Mouse (Mus musculus): ENCODE data around the gene Casr. TPM values are rescaled to one million over a fixed set of nuclear protein-coding genes. Genes with fewer than 3 reads are reported as not detected.

Gene Casr
- not detected for polyA plus RNA-seq (2017; shearing (Covaris generic))

GRCm38 (mm10) chr16:36561386-36562338 lies at the start of gene Casr:
Gene Casr, minus strand, starts transcription at chr16:36562141.
- ATAC-seq, result no peak

GRCm38 (mm10) chr16:36602632-36603031 lies 40.7 kb upstream of the Casr start:
- peak; percentile 81 for ATAC-seq

GRCm38 (mm10) chr16:36598265-36598664 lies 36.3 kb upstream of the Casr start:
- peak; percentile 83 for ATAC-seq

- ATAC-seq, result no peak
Observed at GRCm38 (mm10) chr16:36596671-36597410, 34.9 kb upstream of the Casr start.

DNA sequence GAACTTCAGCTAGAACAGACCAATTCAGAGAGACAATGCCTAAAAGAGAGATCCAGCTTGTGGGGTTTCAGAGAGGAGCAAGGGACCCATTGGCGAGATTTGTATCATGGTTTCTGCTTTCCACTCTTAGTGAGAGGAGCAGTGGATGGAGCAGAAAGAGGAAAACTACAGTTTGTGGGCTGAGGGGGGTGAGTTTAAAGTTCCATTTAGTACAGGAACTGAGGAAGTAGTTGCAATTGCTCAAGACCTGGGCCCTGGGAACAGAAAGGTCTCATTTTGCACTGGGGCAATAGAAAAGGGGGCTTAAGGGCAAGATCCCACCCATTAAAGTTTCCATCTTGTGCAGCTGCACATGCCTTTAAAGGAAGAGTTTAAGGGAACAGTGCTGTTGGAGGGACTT lies 28.0 kb upstream of the Casr start:
- no peak for ATAC-seq

GRCm38 (mm10) chr16:36587971-36588370 lies 26.0 kb upstream of the Casr start:
- peak; percentile 97 for ATAC-seq

DNA sequence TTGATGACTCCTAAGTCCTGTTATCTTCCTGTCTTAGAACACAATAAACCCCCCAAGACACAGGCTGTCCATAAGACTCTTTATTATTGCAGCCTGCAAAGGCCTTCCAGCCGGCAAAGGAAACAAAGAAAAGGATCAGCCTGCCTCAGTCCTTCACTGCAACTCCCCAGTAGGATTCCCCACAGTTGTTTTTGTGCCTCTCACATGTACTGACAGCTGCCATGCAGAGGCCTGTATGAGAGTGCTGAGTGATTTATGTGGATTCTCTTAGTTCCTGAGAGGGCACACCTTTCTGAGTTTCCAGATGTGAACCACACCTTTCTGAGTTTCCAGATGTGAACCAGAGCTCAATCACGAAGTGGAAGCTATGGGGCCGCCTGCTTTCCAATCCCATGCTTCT lies 20.1 kb upstream of the Casr start:
- ATAC-seq, result no peak

DNA sequence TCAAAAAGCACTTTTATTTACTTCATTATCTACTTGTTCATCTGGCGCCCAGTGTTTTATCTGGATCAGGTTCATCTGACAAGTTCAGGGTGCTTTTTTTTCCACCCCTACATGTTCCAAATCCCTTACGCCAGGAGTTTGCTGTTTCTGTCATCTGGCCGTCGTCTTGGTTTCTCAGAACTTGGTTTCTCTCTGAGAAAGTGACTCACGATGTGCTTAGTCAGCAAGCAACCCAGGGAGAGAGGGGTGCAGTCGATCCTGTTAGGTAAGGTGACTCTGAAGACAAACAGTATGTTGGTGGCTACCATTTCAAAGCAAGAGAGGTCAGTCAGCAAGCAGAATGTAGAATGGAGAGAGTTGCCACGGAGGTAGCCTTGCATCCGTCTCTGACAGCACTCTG lies 10.0 kb upstream of the Casr start:
- peak; percentile 28 for ATAC-seq

DNA sequence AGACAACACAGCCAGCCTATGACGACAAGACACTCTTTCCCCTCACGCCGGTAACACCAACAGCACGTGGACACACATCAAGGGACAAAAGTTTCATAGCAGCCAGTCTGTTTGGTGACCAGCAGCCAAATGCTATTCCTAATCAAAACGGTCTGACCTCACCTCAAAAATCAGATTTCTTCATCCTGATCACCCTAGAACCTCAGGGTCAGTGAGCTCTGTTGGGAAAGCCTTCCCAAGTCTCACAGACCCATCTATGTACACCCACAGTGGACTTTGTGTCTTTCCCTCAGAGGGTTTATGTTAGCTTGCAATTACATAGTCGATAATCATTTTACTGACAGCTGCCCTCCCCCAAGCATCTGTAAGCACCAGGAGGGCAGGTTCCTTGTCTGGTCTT lies 2.4 kb downstream of the Casr start:
- ATAC-seq, result no peak

- ATAC-seq, result no peak
Observed at GRCm38 (mm10) chr16:36555672-36556165, 6.2 kb downstream of the Casr start.

DNA sequence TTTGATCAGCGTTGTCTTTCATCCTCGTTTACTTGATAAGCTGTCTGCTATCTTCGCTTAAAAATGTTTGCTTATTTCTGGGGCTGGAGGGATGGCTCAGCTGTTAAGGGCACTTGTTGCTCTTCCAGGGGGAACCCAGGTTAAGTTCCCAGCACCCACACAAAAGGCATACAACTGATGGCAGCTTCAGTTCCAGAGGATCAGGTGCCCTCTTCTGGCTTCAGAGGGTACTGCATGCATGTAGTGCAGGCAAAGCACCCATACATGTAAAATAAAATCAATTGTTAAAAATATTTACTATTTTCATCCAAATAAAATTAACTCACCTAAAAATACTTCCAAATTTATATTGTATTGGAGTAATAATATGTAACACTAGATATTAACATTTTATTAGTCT lies 8.3 kb downstream of the Casr start:
- no peak for ATAC-seq

DNA sequence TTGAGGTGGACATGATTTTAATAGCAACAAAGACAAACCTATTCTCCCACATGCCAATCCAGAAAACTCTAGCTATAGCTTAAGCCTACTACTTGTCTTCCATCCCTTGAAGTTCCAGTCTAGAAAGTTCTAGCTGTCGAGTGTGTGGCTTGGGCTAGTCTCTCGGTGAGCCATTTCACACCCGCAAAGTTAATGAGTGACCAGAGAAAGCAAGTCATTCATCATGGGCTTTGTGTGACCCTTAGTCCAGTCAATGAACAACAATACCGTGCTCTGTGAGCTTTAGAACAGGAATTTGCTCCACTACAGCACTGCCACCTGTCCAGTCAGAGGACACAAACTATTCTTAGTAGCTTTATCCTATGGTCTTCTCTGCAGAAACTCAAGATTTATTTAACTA lies 16.6 kb downstream of the Casr start:
- no peak for ATAC-seq

DNA sequence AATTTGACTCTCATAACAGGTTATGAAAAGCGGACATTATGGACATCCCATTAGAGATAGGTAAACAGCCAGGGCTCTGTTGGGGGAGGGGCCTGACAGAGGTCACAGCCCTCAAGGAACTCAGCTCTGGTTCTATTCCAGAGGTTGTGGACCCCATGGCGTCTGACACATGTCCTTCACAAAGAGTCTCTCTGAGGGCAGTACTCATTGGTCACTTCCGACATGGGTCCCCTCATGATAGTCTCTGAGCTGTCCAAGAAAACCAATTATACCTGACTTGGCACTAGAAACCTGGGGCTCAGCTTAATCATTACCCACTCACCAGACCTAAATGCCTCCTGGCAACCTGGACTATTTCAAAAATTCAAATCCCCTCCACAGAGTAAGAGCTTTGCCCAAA lies 18.9 kb downstream of the Casr start:
- no peak for ATAC-seq

DNA sequence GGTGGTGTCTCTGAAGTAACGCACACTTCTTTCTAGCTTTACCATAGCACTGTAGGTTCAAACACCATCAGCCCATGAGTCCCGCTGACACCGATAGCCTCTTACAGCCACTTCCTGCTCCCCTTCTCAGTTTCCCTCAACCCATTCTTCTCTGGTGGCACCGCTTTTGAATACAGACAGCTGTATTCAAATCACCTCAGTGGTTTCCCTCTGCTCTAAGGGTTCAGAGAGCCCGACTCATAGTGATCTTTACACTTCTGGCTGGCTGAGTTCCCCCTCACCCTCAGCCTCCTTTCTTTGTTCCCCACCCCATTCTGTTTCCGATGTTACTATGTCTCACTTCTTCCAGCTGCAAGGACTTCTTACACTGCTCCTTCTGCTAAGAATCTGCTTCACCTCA lies 21.1 kb downstream of the Casr start:
- peak; percentile 48 for ATAC-seq

GRCm38 (mm10) chr16:36532981-36533687 lies 28.8 kb downstream of the Casr start:
- ATAC-seq, result no peak

DNA sequence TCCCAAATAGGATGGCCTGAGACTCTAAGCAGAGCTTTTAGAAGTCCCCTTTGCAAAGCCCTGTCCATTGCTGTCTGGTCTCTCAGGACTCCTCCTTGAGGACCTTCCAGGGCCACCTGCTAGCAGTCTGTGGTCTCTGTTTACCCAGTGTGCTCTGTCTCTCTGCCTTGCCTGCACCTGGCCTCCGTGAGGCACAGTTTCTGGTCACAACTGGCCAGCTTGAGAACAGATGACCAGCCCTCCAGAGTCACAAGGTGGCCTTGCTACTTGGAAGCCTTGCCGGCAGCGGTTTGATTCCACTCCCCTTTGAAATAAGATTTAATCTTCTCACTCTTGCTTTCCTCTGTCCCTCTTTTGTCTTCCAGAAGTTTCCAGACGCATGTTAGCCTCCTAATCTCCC lies 29.9 kb downstream of the Casr start:
- no peak for ATAC-seq

DNA sequence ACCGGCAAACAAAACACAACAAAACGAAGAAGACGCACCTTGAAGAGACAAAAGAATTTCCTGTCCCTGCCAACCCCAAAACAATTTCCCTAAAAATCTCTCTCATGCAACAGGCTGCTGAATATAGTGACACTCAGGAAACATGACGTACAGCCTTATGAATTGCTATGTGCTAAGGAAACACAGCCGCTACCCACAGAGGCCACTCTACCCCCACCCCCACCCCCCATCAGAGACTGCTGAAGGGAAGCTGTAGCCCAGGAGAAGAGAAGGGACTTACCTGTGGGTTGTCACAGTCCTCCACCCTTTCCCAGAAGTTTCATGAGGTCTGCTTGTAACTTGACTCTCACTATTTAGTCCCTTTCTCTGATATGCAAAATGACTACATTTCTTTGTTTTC lies 30.3 kb downstream of the Casr start:
- ATAC-seq, result no peak

- no peak for ATAC-seq
Observed at GRCm38 (mm10) chr16:36530566-36531552, 31.1 kb downstream of the Casr start.

- no peak for ATAC-seq
Observed at GRCm38 (mm10) chr16:36528822-36529221, 33.1 kb downstream of the Casr start.

DNA sequence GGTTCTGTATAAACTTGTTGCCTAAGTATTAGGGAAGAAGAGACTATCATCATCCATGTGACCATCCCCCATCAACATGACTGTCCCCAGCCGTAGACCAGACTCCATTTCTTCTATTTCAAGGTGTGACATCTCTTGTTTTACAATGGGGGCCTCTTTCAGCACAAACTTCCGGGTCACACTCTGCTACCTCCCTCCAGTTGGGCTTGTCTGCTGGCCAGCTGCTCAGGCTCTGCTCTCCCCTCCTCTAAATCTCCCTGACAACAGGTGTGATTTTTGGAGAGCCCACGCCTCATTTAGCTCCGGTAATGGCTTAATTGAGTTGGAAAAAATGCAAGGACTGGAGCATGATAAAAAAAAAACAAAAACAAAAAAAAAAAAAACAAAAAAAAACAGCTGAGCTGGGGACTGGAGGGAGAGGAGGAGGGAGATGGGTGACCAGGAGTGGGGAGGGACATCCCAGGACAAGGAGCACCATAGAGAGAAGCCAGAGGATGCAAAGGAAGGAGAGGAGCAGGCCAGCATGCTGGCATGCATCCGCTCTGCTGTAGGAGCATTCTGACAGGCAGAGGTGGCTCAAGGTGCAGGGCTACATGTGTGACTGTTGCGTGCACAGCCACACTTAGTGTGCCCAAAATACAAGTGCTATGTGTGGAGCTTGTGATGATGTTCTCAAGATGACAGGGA lies 35.2 kb downstream of the Casr start:
- ATAC-seq, result no peak

GRCm38 (mm10) chr16:36523095-36523494 lies 38.8 kb downstream of the Casr start:
- ATAC-seq, result no peak
